9 mouse cellular contexts compared by ENCODE assay signal in genomic region chr7:81372337-81372920, GRCm38 (mm10). TPM values are rescaled to one million over a fixed set of nuclear protein-coding genes. Genes with fewer than 3 reads are reported as not detected.
A peak's percentile ranks its signal among the peaks of the same experiment; 100 is the strongest.
DNase-seq lines count a peak whose midpoint lies in the region; ATAC-seq lines count a peak whose summit lies in the region.
"Had no signal": no experiment of that assay in that cellular context is flagged by ENCODE, and none has a peak within 500 bp of the region (broad histone marks: within the 10 kb centered on the region; RNA-seq: fewer than 3 reads in every experiment).

No protein-coding gene starts in this region.

- no peaks in the 10 kb centered on the region for H3K9me3 ChIP-seq in liver, embryonic 12.5 days (replicated peaks)

- H3K4me2 ChIP-seq in liver, embryonic 12.5 days: no peak overlapping the region

- H3K4me1 ChIP-seq in liver, embryonic 12.5 days: no peaks in the 10 kb centered on the region

- H3K4me3 ChIP-seq in liver, embryonic 12.5 days: no peak overlapping the region

- DNase-seq in liver: peak; percentile 23
- peak; percentile 71 for DNase-seq in embryo, embryonic 11 days
- peak; percentile 81 for DNase-seq in layer of hippocampus, adult 11-12 months (ENCODE audit: low spot score)
- DNase-seq in lung, postnatal 10 days: peak; percentile 65
- peak; percentile 92 for DNase-seq in right cerebral cortex, adult 18-20 months
- DNase-seq in spleen, postnatal 10 days (ENCODE audit: low spot score in 2 of 2): no peak

- H3K36me3 ChIP-seq in liver, embryonic 12.5 days: no peaks in the 10 kb centered on the region

- 10% methylated on average over 13 of the region's 13 CpGs for WGBS in liver, embryonic 12.5 days (ENCODE audit: insufficient replicate concordance)

- H3K27me3 ChIP-seq in liver, embryonic 12.5 days (replicated peaks): peaks cover 3% of the 10 kb centered on the region; the same call in 1 of the 2 replicates
- H3K27me3 ChIP-seq: CH12.LX had no signal

- no peak overlapping the region for H3K27ac ChIP-seq in liver, embryonic 12.5 days

- no peak overlapping the region for H3K9ac ChIP-seq in liver, embryonic 12.5 days

- no peak for ATAC-seq in liver, embryonic 12.5 days
- ATAC-seq in granulocyte monocyte progenitor cell, adult 5-6 weeks (replicated peaks; ENCODE audit: poor library complexity, severe bottlenecking): 0 out of 2 replicates have a peak, but pooled peaks have one; percentile 17

RNA-seq across cellular contexts. Expression of gene Rps17, which starts 27.4 kb away (rescaled TPM):
- 991 and 1,051 TPM in 2 replicates for polyA plus RNA-seq in liver, embryonic 12.5 days (2016; fragmentation: Nextera tagmentation; extraction: Ambion mirVana)
- 4,638 and 5,139 TPM in 2 replicates for total RNA-seq in granulocyte monocyte progenitor cell, adult 5-6 weeks (2014; fragmentation: Nextera tagmentation)
- total RNA-seq in granulocyte monocyte progenitor cell, adult 5-6 weeks (2017): 3,883 and 3,979 TPM in 2 replicates

Comparison
In these comparisons a context has a peak if more than half of its experiments do, and no peak if none do; other contexts are left out.
1. DNase-seq: peak in liver (single experiment), embryo, embryonic 11 days (single experiment), layer of hippocampus, adult 11-12 months (single experiment), lung, postnatal 10 days (single experiment) and right cerebral cortex, adult 18-20 months (single experiment); none in spleen, postnatal 10 days (0 of 2).